Mouse (Mus musculus): ENCODE data around the gene Plcxd3. TPM values are rescaled to one million over a fixed set of nuclear protein-coding genes. Genes with fewer than 3 reads are reported as not detected.

Plcxd3 gene
- polyA plus RNA-seq, 1 experiment from 2014 or later = 0.11 TPM

DNA sequence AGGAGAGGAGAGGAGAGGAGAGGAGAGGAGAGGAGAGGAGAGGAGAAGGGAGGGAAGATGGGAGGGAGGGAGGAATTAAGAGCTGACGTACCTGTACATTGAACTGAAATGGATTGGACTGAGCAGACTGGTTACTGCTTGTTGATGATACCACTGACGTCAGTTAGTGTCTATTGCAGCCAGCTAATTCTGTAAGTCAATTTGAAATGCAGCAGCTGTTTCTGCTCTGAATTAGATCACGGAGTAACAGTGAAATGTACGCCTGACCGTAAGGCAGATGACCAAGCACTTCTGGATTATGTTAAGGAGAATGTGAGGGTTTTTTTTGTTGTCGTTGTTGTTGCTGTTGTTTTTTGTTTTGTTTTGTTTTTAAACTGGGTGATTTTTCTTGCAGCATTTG lies 230.3 kb downstream of the Plcxd3 start:
- Histone ChIP-seq H3K9me3 (ENCODE audit: low read length) (no peaks in the 10 kb centered on the region), H3K4me2 (ENCODE audit: low read depth, low read length) (no peak overlapping the region), H3K9ac (replicated peaks) (no peak overlapping the region), H3K27ac (ENCODE audit: low read depth) (no peak overlapping the region), H3K36me3 (replicated peaks; ENCODE audit: insufficient read depth, low read length) (no peaks in the 10 kb centered on the region), H3K27me3 (ENCODE audit: insufficient read depth, low read length) (no peaks in the 10 kb centered on the region), H3K4me1 (ENCODE audit: insufficient read depth) (no peaks in the 10 kb centered on the region), H3K4me3 (ENCODE audit: low read depth, low read length) (no peak overlapping the region)
- TF ChIP-seq CTCF (IDR thresholded peaks at IDR 0.05; ENCODE audit: low read depth) (no peak), EP300 (IDR thresholded peaks at IDR 0.05; ENCODE audit: low read depth) (no peak)
- no peak for ATAC-seq
- 73% methylated on average over 6 of the region's 6 CpGs for WGBS (ENCODE audit: insufficient replicate concordance)
- DNase-seq = no peak

Data from liver, postnatal 0 days (tissue).